Mouse (Mus musculus) retina, postnatal 1 day (tissue): ENCODE measurements around the gene Itga4.

Experiments
- DNase-seq: peaks from one replicate; pipeline ENCODE4 v3.0.0-alpha.2; 2012

The Itga4 gene

GRCm38 (mm10) chr2:79255192-79256000, at the start of gene Itga4:
Itga4 (plus strand) TSS chr2:79255426.
- peak; percentile 79 for DNase-seq

- no peak for DNase-seq
Measured at GRCm38 (mm10) chr2:79206191-79206755, 49.0 kb upstream of the Itga4 start.

GRCm38 (mm10) chr2:79214982-79215381, 40.2 kb upstream of the Itga4 start:
- DNase-seq: no peak

- no peak for DNase-seq
Measured at GRCm38 (mm10) chr2:79215479-79215878, 39.7 kb upstream of the Itga4 start.

GRCm38 (mm10) chr2:79224714-79225426, 30.4 kb upstream of the Itga4 start:
- DNase-seq: peak; percentile 20

GRCm38 (mm10) chr2:79227805-79228241, 27.4 kb upstream of the Itga4 start:
- no peak for DNase-seq

GRCm38 (mm10) chr2:79231056-79231949, 23.9 kb upstream of the Itga4 start:
- DNase-seq: no peak

GRCm38 (mm10) chr2:79235767-79236487, 19.3 kb upstream of the Itga4 start:
- no peak for DNase-seq

- no peak for DNase-seq
Measured at GRCm38 (mm10) chr2:79237216-79237615, 18.0 kb upstream of the Itga4 start.

- DNase-seq: no peak
Measured at GRCm38 (mm10) chr2:79244276-79244675, 10.9 kb upstream of the Itga4 start.

GRCm38 (mm10) chr2:79244743-79245142, 10.5 kb upstream of the Itga4 start:
- no peak for DNase-seq

GRCm38 (mm10) chr2:79248283-79248682, 6.9 kb upstream of the Itga4 start:
- DNase-seq: no peak

GRCm38 (mm10) chr2:79250510-79250909, 4.7 kb upstream of the Itga4 start:
- peak; percentile 63 for DNase-seq

GRCm38 (mm10) chr2:79253754-79254197, 1.4 kb upstream of the Itga4 start:
- DNase-seq: no peak

GRCm38 (mm10) chr2:79254588-79255191, 536 bp upstream of the Itga4 start:
- no peak for DNase-seq

GRCm38 (mm10) chr2:79256001-79256339, 744 bp downstream of the Itga4 start:
- DNase-seq: peak; percentile 56

GRCm38 (mm10) chr2:79256376-79256775, 1.1 kb downstream of the Itga4 start:
- no peak for DNase-seq

- DNase-seq: no peak
Measured at GRCm38 (mm10) chr2:79256880-79257279, 1.7 kb downstream of the Itga4 start.

GRCm38 (mm10) chr2:79257411-79257810, 2.2 kb downstream of the Itga4 start:
- no peak for DNase-seq

GRCm38 (mm10) chr2:79259326-79259725, 4.1 kb downstream of the Itga4 start:
- no peak for DNase-seq

- peak; percentile 40 for DNase-seq
Measured at GRCm38 (mm10) chr2:79265665-79266064, 10.4 kb downstream of the Itga4 start.

- DNase-seq: no peak
Measured at GRCm38 (mm10) chr2:79266480-79266879, 11.3 kb downstream of the Itga4 start.
